Mouse (Mus musculus): ENCODE results near the gene Slc38a4. TPM values are rescaled to one million over a fixed set of nuclear protein-coding genes. Genes with fewer than 3 reads are reported as not detected.

The Slc38a4 gene
- polyA plus RNA-seq, 1 experiment from 2014 or later, result 127 TPM

GRCm38 (mm10) chr15:97015036-97015596, 40.6 kb downstream of the Slc38a4 start:
- Histone ChIP-seq H3K4me1 (ENCODE audit: control insufficient read depth in 2 of 2, insufficient read depth in 2 of 2, low read length in 2 of 2) (peaks cover 5 to 11% of the 10 kb centered on the region in 2 experiments; a peak in 3 of 4 replicates), H3K4me2 (ENCODE audit: low read length) (no peak overlapping the region), H3K36me3 (ENCODE audit: control insufficient read depth, insufficient read depth, low read length) (peaks cover 69% of the 10 kb centered on the region), H3K4me3 (ENCODE audit: control insufficient read depth in 1 of 2, insufficient read depth in 1 of 2, low read depth in 1 of 2, low read length in 2 of 2) (no peak overlapping the region), H3K9ac (ENCODE audit: low read length) (peak overlapping the region; percentile 12; the same call in 1 of the 2 replicates), H3K27me3 (ENCODE audit: control insufficient read depth, insufficient read depth, low read length) (no peaks in the 10 kb centered on the region), H3K27ac (replicated peaks in 1 of 2; ENCODE audit: control insufficient read depth in 1 of 2, insufficient read depth in 1 of 2, low read depth in 2 of 2, low read length in 2 of 2) (peak overlapping the region; percentile 57 to 66), H3K9me3 (ENCODE audit: control insufficient read depth, low read length) (no peaks in the 10 kb centered on the region)
- ATAC-seq (ENCODE audit: insufficient number of reproducible peaks, insufficient read depth, low FRiP score, low read depth), result no peak
- WGBS, result 82% methylated on average over 12 of the region's 12 CpGs

- no peak overlapping the region for H3K27ac ChIP-seq (replicated peaks in 1 of 2; ENCODE audit: control insufficient read depth in 1 of 2, insufficient read depth in 1 of 2, low read depth in 2 of 2, low read length in 2 of 2)
- H3K4me2 ChIP-seq (ENCODE audit: low read length), result no peak overlapping the region
- 81% methylated on average over 14 of the region's 14 CpGs for WGBS
- ATAC-seq (ENCODE audit: insufficient number of reproducible peaks, insufficient read depth, low FRiP score, low read depth), result no peak
- peaks cover 5 to 11% of the 10 kb centered on the region in 2 experiments; a peak in 3 of 4 replicates for H3K4me1 ChIP-seq (ENCODE audit: control insufficient read depth in 2 of 2, insufficient read depth in 2 of 2, low read length in 2 of 2)
- H3K4me3 ChIP-seq (ENCODE audit: control insufficient read depth in 1 of 2, insufficient read depth in 1 of 2, low read depth in 1 of 2, low read length in 2 of 2), result no peak overlapping the region
- peaks cover 94% of the 10 kb centered on the region for H3K36me3 ChIP-seq (ENCODE audit: control insufficient read depth, insufficient read depth, low read length)
- no peak overlapping the region for H3K9ac ChIP-seq (ENCODE audit: low read length)
- no peaks in the 10 kb centered on the region for H3K27me3 ChIP-seq (ENCODE audit: control insufficient read depth, insufficient read depth, low read length)
- no peaks in the 10 kb centered on the region for H3K9me3 ChIP-seq (ENCODE audit: control insufficient read depth, low read length)
Observed at GRCm38 (mm10) chr15:97011599-97012372, 44.0 kb downstream of the Slc38a4 start.

GRCm38 (mm10) chr15:97009271-97009670, 46.5 kb downstream of the Slc38a4 start:
- Histone ChIP-seq H3K36me3 (ENCODE audit: control insufficient read depth, insufficient read depth, low read length) (peaks cover 78% of the 10 kb centered on the region), H3K9ac (ENCODE audit: low read length) (no peak overlapping the region), H3K4me2 (ENCODE audit: low read length) (no peak overlapping the region), H3K27ac (replicated peaks in 1 of 2; ENCODE audit: control insufficient read depth in 1 of 2, insufficient read depth in 1 of 2, low read depth in 2 of 2, low read length in 2 of 2) (no peak overlapping the region), H3K4me3 (ENCODE audit: control insufficient read depth in 1 of 2, insufficient read depth in 1 of 2, low read depth in 1 of 2, low read length in 2 of 2) (no peak overlapping the region), H3K27me3 (ENCODE audit: control insufficient read depth, insufficient read depth, low read length) (no peaks in the 10 kb centered on the region), H3K9me3 (ENCODE audit: control insufficient read depth, low read length) (no peaks in the 10 kb centered on the region), H3K4me1 (ENCODE audit: control insufficient read depth in 2 of 2, insufficient read depth in 2 of 2, low read length in 2 of 2) (peaks cover 5 to 8% of the 10 kb centered on the region in 2 experiments; a peak in 3 of 4 replicates)
- 73% methylated on average over 3 of the region's 3 CpGs for WGBS
- ATAC-seq (ENCODE audit: insufficient number of reproducible peaks, insufficient read depth, low FRiP score, low read depth), result no peak

- Histone ChIP-seq H3K4me1 (ENCODE audit: control insufficient read depth in 2 of 2, insufficient read depth in 2 of 2, low read length in 2 of 2) (peaks cover 28 to 41% of the 10 kb centered on the region in 2 experiments), H3K9ac (ENCODE audit: low read length) (no peak overlapping the region), H3K4me3 (ENCODE audit: control insufficient read depth in 1 of 2, insufficient read depth in 1 of 2, low read depth in 1 of 2, low read length in 2 of 2) (no peak overlapping the region), H3K4me2 (ENCODE audit: low read length) (no peak overlapping the region), H3K27me3 (ENCODE audit: control insufficient read depth, insufficient read depth, low read length) (no peaks in the 10 kb centered on the region), H3K27ac (replicated peaks in 1 of 2; ENCODE audit: control insufficient read depth in 1 of 2, insufficient read depth in 1 of 2, low read depth in 2 of 2, low read length in 2 of 2) (no peak overlapping the region), H3K9me3 (ENCODE audit: control insufficient read depth, low read length) (no peaks in the 10 kb centered on the region), H3K36me3 (ENCODE audit: control insufficient read depth, insufficient read depth, low read length) (peaks cover 44% of the 10 kb centered on the region)
- ATAC-seq (ENCODE audit: insufficient number of reproducible peaks, insufficient read depth, low FRiP score, low read depth), result no peak
- 78% methylated on average over 15 of the region's 15 CpGs for WGBS
Observed at GRCm38 (mm10) chr15:97005631-97006234, 50.0 kb downstream of the Slc38a4 start.

GRCm38 (mm10) chr15:97004525-97004867, 51.3 kb downstream of the Slc38a4 start:
- ATAC-seq (ENCODE audit: insufficient number of reproducible peaks, insufficient read depth, low FRiP score, low read depth), result no peak; the same call in 1 of the 2 replicates
- H3K9me3 ChIP-seq (ENCODE audit: control insufficient read depth, low read length), result no peaks in the 10 kb centered on the region
- H3K4me2 ChIP-seq (ENCODE audit: low read length), result peak overlapping the region; percentile 29
- no peak overlapping the region for H3K4me3 ChIP-seq (ENCODE audit: control insufficient read depth in 1 of 2, insufficient read depth in 1 of 2, low read depth in 1 of 2, low read length in 2 of 2)
- H3K27me3 ChIP-seq (ENCODE audit: control insufficient read depth, insufficient read depth, low read length), result no peaks in the 10 kb centered on the region
- H3K36me3 ChIP-seq (ENCODE audit: control insufficient read depth, insufficient read depth, low read length), result peaks cover 32% of the 10 kb centered on the region
- H3K9ac ChIP-seq (ENCODE audit: low read length), result peak overlapping the region; percentile 22; the same call in 1 of the 2 replicates
- H3K27ac ChIP-seq (replicated peaks in 1 of 2; ENCODE audit: control insufficient read depth in 1 of 2, insufficient read depth in 1 of 2, low read depth in 2 of 2, low read length in 2 of 2), result peak overlapping the region; percentile 86
- peaks cover 34 to 47% of the 10 kb centered on the region in 2 experiments for H3K4me1 ChIP-seq (ENCODE audit: control insufficient read depth in 2 of 2, insufficient read depth in 2 of 2, low read length in 2 of 2)
- WGBS, result 31% methylated on average over 7 of the region's 7 CpGs

GRCm38 (mm10) chr15:97003851-97004524, 51.8 kb downstream of the Slc38a4 start:
- Histone ChIP-seq H3K4me1 (ENCODE audit: control insufficient read depth in 2 of 2, insufficient read depth in 2 of 2, low read length in 2 of 2) (peaks cover 34 to 47% of the 10 kb centered on the region in 2 experiments), H3K27ac (replicated peaks in 1 of 2; ENCODE audit: control insufficient read depth in 1 of 2, insufficient read depth in 1 of 2, low read depth in 2 of 2, low read length in 2 of 2) (peak overlapping the region; percentile 86 to 89), H3K4me3 (ENCODE audit: control insufficient read depth in 1 of 2, insufficient read depth in 1 of 2, low read depth in 1 of 2, low read length in 2 of 2) (no peak overlapping the region), H3K27me3 (ENCODE audit: control insufficient read depth, insufficient read depth, low read length) (no peaks in the 10 kb centered on the region), H3K36me3 (ENCODE audit: control insufficient read depth, insufficient read depth, low read length) (peaks cover 32% of the 10 kb centered on the region), H3K4me2 (ENCODE audit: low read length) (peak overlapping the region; percentile 34), H3K9ac (ENCODE audit: low read length) (peak overlapping the region; percentile 26), H3K9me3 (ENCODE audit: control insufficient read depth, low read length) (no peaks in the 10 kb centered on the region)
- WGBS, result 8% methylated on average over 10 of the region's 10 CpGs
- ATAC-seq (ENCODE audit: insufficient number of reproducible peaks, insufficient read depth, low FRiP score, low read depth), result peak; percentile 75

GRCm38 (mm10) chr15:97003186-97003585, 52.6 kb downstream of the Slc38a4 start:
- Histone ChIP-seq H3K27me3 (ENCODE audit: control insufficient read depth, insufficient read depth, low read length) (no peaks in the 10 kb centered on the region), H3K4me1 (ENCODE audit: control insufficient read depth in 2 of 2, insufficient read depth in 2 of 2, low read length in 2 of 2) (peaks cover 34 to 47% of the 10 kb centered on the region in 2 experiments), H3K9ac (ENCODE audit: low read length) (peak overlapping the region; percentile 26), H3K9me3 (ENCODE audit: control insufficient read depth, low read length) (no peaks in the 10 kb centered on the region), H3K4me2 (ENCODE audit: low read length) (peak overlapping the region; percentile 34; the same call in 1 of the 2 replicates), H3K4me3 (ENCODE audit: control insufficient read depth in 1 of 2, insufficient read depth in 1 of 2, low read depth in 1 of 2, low read length in 2 of 2) (0 out of 4 replicates have a peak overlapping the region, but pooled peaks of 1 of the 2 experiments have one; percentile 6), H3K27ac (replicated peaks in 1 of 2; ENCODE audit: control insufficient read depth in 1 of 2, insufficient read depth in 1 of 2, low read depth in 2 of 2, low read length in 2 of 2) (peak overlapping the region; percentile 86 to 89), H3K36me3 (ENCODE audit: control insufficient read depth, insufficient read depth, low read length) (peaks cover 32% of the 10 kb centered on the region)
- WGBS, result 60% methylated on average over 6 of the region's 6 CpGs
- ATAC-seq (ENCODE audit: insufficient number of reproducible peaks, insufficient read depth, low FRiP score, low read depth), result no peak

All from heart, embryonic 14.5 days (tissue).